Mouse (Mus musculus) urinary bladder, adult 18-20 months (tissue): ENCODE data around the gene Cd320.
"Not testable (repeated sequence)": the region's sequence is repeated elsewhere in the genome, so short reads cannot be mapped to it uniquely, and the experiment has no call there.

Source experiments
- DNase-seq, 2 experiments: peaks; one replicate each; pipeline ENCODE4 v3.0.0; 2022; ENCODE audit warnings: low spot score in 2 of 2, mixed read lengths in 2 of 2

Gene Cd320

GRCm38 (mm10) chr17:33898193-33898592, 55.3 kb downstream of the Cd320 start:
- not testable (repeated sequence) for DNase-seq
